Mouse (Mus musculus) brain, embryonic 18.5 days (tissue): ENCODE data around the gene Tlnrd1.

Experiments
- DNase-seq: peaks from one replicate; pipeline ENCODE4 v3.0.0-alpha.2; 2012; ENCODE audit warnings: low read depth, low spot score

Gene Tlnrd1

DNA sequence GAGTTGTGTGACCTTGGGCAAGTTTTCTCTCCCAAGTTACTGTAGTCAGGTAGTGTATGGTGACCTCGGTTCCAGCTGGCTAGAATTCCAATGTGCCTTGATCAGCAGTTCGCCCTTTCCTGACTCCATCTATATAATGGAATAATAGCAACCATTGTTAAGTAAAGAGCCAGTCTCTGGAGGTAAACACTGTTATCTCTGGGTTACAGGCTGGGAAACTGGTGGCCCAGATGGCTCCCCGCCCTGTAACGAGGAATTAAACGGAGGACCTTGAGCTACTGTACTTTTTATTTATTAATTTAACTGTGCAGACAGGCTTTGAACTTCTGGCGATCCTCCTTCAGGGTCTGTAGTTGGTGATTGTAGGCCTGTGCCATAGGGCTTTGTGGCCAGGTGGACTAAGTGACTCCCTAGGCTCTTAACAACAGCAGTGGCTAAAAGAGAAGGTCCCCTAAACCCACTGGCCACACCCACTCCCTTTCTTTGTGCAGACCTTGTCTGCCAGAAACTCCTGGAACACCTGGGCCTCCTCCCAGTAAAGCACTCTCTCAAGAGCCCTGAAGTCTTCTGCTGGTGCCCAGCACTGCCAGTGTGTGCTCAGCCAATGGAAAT is 922 bp upstream of the Tlnrd1 start:
- DNase-seq: no peak

GRCm38 (mm10) chr7:83883276-83884020 is 657 bp downstream of the Tlnrd1 start:
- no peak for DNase-seq

GRCm38 (mm10) chr7:83882633-83883275 is 1.4 kb downstream of the Tlnrd1 start:
- DNase-seq: no peak

DNA sequence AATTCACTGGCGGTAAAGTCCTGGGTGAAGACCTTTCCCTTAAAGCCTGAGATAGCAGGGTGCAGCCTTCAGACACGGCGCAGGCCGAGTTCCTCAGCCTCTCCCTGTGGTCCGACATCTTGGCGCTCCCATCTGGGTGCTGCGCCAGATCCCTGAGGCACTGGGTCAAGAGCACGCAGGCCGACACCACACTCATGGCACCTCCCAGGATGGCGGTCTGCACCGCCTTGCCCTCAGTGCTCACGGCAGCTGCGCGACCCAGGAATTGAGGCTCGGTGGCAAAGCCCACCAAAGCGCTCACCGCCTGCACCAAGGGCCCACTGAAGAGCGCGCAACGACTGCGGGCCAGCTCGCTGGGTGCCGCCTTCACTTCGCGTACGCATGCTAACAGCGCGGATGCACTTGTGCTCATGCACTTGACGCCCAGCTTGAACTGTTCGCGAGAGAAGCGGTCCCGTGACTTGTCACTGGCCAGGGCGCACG is 1.9 kb downstream of the Tlnrd1 start:
- DNase-seq: no peak

GRCm38 (mm10) chr7:83878676-83879448 is 5.2 kb downstream of the Tlnrd1 start:
- no peak for DNase-seq

GRCm38 (mm10) chr7:83877088-83877487 is 7.0 kb downstream of the Tlnrd1 start:
- no peak for DNase-seq

DNA sequence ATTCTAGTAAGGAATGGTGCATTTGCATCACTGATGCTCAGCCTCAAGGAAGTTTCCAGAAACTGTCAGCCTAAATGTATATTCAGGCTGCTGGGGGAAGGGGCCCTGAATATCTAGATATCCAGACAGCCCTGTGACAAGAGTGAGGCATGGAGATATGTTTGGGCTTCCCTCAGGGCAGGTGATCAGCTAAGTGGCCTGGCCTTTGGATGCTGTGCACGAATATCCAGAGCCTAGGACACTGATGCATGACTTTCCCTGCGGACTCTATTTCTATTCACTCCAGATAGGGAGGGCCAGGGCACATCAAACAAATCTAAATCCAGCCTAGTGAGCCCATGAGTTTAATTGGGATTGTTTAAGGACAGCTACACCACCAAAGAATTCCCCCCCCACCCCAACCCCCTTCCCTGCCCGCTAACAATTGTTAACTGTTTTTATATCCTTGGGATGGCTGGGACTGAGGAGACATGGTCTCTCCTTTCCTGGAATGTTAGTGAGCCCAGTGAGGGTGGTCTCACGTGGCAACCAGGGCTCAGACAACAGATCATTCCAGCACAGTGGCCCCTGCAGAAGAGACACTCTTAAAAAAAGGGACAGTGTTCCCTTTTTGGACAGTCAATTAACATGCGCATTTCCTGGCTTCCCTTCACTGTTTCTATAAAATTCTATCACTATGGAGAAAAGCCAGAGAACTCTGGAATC is 14.1 kb downstream of the Tlnrd1 start:
- DNase-seq: no peak

DNA sequence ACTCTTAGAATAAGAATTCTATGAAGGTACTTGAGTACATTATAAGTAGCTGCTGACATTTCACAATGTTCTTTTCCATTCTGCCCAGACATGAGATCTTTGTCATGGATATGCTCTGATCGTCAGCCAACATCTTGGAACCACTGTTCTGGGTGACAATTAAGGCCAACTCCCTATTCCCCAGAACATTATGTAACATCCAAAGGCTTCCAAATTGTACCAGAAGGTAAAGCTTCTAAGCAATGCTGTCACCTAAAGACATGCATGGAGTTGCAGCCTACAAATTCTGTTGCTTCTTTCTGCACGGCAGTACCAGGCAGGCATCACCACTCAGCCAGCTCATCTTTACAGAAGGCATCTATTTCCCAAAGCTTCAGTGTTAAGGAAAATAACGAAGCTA is 15.9 kb downstream of the Tlnrd1 start:
- no peak for DNase-seq

DNA sequence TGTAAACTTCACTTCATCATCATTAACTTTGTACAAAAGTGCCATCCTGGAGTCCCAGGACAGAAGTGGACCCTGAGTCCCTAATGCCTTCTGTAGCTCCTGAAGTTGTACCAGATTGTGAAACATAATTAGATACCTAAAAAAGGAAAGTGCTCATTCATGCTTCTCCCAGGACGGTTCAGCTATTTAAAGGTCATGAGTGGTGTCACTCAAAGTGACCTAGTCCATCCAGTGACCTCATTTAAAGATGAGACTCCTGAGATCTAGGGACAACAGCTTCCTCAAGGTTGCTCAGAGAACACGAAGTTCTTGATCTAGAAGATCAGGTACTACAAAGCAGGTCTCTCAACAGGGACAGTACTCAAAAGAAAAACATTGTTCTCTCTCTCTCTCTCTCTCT is 20.6 kb downstream of the Tlnrd1 start:
- DNase-seq: no peak

DNA sequence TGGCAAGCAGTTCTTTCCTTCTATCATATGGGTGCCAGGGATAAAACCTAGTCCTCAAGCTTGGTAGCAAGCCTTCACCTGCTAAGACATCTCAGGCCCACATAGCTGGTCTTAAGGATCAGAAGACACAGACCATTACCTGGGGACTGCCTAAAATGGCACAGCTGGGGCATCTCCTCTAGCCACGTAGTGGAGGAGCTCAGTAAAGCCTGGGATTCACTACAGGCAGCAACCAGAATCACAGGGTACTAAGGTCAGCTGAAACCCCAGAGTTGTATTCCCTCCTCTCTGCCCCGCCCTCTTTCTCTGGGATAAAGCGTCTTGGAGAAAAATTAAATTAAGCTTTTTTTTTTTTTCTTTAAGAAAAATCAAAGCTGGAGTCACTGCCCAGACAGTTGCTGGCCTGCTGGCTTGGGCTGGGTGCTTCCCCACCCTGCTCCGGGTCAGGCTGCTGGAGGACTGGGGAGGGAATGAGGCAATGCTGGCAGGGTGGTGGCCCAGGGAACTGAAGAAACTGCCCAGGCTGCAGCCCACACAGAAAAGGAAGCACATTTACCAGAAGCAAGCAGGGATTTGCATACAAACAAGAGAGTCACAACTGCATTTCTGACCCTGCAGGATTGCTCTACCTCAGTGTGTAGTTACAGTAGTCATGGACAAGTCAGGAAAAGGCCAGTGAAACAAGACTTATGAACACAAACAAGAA is 24.6 kb downstream of the Tlnrd1 start:
- DNase-seq: no peak

DNA sequence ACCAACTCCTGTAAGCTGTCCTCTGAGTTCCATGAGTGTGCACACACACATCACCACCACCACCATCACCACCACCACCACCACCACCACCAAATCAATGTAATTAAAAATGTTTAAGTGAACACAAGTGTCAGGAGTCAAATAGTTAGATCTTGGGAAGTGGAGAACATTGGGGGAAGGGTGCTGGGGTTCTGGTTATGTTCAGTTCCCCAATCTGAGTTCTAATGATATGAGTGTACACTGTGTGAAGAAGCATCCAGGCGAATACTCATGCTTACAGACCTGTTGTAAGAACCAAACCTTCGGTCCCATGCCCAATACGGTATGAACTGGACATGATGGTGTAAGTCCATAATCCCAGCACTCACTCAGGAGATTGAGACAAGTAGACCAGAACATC is 26.2 kb downstream of the Tlnrd1 start:
- no peak for DNase-seq

GRCm38 (mm10) chr7:83857208-83857488 is 27.0 kb downstream of the Tlnrd1 start:
- DNase-seq: no peak

DNA sequence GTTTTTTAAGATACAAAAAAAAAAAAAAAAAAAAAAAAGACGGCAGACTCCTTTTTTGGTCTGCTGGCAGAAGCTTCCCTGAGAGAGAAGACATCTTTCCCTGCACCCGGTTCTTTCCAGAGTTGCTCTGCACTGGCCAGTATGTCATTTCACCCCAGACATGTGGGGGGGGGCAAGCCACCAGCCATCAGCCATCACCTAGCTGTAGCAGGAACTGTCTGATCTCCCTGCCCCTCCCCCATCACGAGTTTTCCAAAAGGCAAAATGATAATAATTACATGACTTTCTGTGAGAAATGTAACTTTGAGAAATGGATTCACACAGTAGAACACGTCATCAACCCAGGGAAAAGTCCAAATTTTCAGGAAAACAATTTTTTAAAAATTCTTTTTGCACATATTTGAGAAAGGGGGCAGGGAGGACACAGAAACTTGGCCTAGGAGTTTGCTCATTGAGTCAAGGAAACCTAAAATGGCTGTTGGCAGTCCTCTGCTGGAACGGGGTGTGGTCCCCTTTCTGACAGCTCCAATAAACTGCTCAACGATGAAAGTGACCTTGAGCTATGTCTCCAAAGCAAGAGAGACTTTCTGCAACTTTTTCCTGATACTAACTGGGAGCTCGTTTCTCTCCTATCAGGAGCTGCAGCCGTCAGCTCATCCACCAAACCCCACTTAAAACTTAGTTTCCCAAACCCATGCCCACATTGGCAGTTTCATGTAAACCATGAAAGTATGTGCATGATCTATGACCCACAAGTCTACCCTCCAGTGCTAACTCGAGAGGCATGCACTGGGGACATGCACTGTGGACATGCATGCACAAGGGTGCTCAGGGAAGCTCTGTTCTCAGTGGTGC is 27.5 kb downstream of the Tlnrd1 start:
- no peak for DNase-seq

GRCm38 (mm10) chr7:83855203-83855602 is 28.9 kb downstream of the Tlnrd1 start:
- no peak for DNase-seq

DNA sequence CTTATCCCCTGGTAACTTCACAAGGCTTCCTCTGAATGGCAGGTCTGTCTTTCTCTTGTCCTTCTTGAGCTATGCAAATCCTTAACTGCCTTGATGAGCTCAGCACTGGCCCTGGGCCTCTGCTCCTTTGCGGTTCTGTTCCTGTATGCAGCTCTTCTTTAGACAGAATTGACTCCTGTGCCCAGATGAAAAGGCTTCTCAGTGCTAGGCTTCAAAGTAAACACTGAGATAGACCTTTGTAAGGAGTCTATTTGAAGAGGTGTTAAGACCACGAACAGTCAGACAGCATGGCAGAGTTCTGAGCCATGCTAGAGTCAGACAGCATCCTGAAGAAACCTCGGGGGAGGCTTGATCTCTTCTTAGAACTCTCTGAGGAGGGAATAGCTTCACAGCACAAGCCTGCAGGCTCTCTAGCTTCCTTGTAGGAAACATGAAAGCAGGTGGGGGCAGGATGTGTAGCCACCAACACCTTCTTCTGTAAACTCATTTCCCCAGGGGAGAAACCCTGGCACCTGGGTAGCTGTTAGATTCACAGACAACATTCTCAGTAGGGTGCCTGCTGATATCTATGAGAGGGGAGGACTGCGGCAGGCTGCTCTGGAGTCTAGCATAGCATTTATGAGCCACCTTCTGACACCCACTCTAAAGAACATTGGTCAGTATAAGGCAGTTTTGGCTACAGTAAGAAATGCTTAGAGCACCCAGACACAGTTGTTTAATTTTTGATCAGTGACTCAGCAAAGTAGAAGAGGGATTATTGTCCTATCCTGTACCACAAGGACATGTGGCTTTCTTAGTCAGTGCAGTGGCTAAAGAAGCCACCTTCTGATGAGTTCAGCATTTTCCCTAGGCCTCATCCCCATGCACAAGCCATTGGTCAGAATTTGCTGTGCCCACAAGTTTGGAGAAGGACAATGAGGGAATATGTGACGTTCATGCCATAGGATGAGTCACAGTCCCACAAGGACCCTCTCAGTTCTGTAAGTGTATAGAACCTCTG is 31.4 kb downstream of the Tlnrd1 start:
- no peak for DNase-seq

DNA sequence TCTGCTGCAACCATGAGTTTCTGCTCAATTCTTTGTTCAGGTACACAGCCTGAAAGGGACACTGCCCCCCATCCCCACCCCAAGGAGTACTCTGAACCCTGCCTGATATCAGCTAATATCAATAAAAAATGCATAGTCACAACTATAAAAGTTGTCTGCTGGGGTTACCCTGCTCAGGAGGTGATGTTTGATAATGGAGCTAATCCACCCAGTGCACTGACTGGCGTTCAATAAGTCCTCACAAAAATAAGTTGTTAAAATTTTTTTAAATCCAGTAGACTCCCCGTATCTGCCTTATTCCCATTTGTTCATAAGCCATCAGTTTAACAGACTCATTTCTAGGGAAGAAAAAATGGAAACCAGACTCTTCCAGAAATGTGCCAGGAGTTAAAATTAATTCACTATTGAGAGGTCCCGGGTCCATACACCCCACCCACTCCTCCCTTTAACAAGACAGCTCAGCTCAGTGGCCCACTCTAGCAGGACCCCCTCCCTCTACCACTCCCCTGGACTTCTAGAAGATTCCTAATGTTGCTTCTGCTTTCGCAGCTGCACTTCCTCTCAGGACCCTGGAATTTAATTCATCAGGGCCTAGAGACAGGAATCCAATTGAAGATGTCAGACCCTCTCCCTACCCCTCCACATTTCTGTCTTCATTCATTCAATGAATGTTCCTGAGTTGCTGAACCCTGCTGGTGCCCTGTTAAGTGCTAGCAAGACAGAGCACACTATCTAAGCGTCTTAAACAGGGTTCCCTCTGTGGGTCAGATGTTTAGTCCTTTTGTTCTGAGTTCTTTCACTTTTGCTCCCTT is 32.3 kb downstream of the Tlnrd1 start:
- no peak for DNase-seq

GRCm38 (mm10) chr7:83847187-83848075 is 36.7 kb downstream of the Tlnrd1 start:
- no peak for DNase-seq
